In genomic region chr5:142149594-142149993, GRCm38 (mm10) we compare ENCODE assay signal across 12 mouse cellular contexts.
A peak's percentile ranks its signal among the peaks of the same experiment; 100 is the strongest.
DNase-seq lines count a peak whose midpoint lies in the region; ATAC-seq and TF ChIP-seq lines count a peak whose summit lies in the region.
"Had no signal": no experiment of that assay in that cellular context is flagged by ENCODE, and none has a peak within 500 bp of the region (broad histone marks: within the 10 kb centered on the region; RNA-seq: fewer than 3 reads in every experiment).

No protein-coding gene starts in this region.

- H3K27ac ChIP-seq in cerebellum, adult 2 months (ENCODE audit: insufficient read depth, low read length) = no peak overlapping the region
- H3K27ac ChIP-seq: embryonic facial prominence, embryonic 12.5 days; forebrain, embryonic 13.5 days; liver, embryonic 14.5 days had no signal

- DNase-seq in adrenal gland, postnatal 14 days = peak; percentile 9
- no peak for DNase-seq in adrenal gland, postnatal 4 days (ENCODE audit: low spot score in 2 of 2)
- peak; percentile 58 for DNase-seq in left cerebral cortex, postnatal 4 days
- DNase-seq in left cerebral cortex, adult 8-10 months (ENCODE audit: low spot score in 2 of 2) = no peak
- peak; percentile 63 to 79 for DNase-seq in cerebellum, adult 2 months
- DNase-seq in layer of hippocampus, adult 18-20 months (ENCODE audit: low spot score in 2 of 2) = peak; percentile 9 to 35
- no peak for DNase-seq in thymus, postnatal 14 days
- DNase-seq: gastrocnemius, postnatal 36 days had no signal

- TF ChIP-seq POLR2A in cerebellum, adult 2 months (IDR thresholded peaks at IDR 0.05; ENCODE audit: borderline replicate concordance, insufficient read depth, low read length) = no peak

- WGBS in cerebellum, adult 2 months = 20% methylated on average over 8 of the region's 8 CpGs

- ATAC-seq in CD4-positive, CD25-positive, alpha-beta regulatory T cell, adult 4 months = no peak
- ATAC-seq: forebrain, embryonic 13.5 days had no signal

- H3K4me3 ChIP-seq in cerebellum, adult 2 months (replicated peaks; ENCODE audit: insufficient read depth, low read depth, low read length) = no peak overlapping the region
- H3K4me3 ChIP-seq: embryonic facial prominence, embryonic 12.5 days; forebrain, embryonic 13.5 days had no signal

- no peaks in the 10 kb centered on the region for H3K27me3 ChIP-seq in cerebellum, adult 2 months (ENCODE audit: control insufficient read depth, insufficient read depth, low read length)
- H3K27me3 ChIP-seq: embryonic facial prominence, embryonic 12.5 days; forebrain, embryonic 13.5 days had no signal

- intact Hi-C loops in left cerebral cortex, postnatal 4 days (cut with DNase I) = no loop called here

- H3K4me1 ChIP-seq in cerebellum, adult 2 months (ENCODE audit: control insufficient read depth, insufficient read depth, low read length) = peaks cover 11% of the 10 kb centered on the region
- H3K4me1 ChIP-seq: embryonic facial prominence, embryonic 12.5 days had no signal

- no peak for TF ChIP-seq CTCF in cerebellum, adult 2 months (IDR thresholded peaks at IDR 0.05; ENCODE audit: borderline replicate concordance, insufficient read depth, low read depth, low read length)

Comparison
In these comparisons a context has a peak if more than half of its experiments do, and no peak if none do; other contexts are left out.
1. DNase-seq: peak in adrenal gland, postnatal 14 days (single experiment), left cerebral cortex, postnatal 4 days (single experiment), cerebellum, adult 2 months (2 of 2) and layer of hippocampus, adult 18-20 months (2 of 2); none in adrenal gland, postnatal 4 days (0 of 2), left cerebral cortex, adult 8-10 months (0 of 2) and thymus, postnatal 14 days (single experiment).